Mouse (Mus musculus) cortical plate, adult 2 months (tissue): ENCODE measurements around the gene Myom1.

ENCODE experiments used
- CTCF ChIP-seq: fragments of 200-500 bp; IDR thresholded peaks from 2 replicates; pipeline ENCODE4 v1.5.1; 2011; ENCODE audit warnings: mild to moderate bottlenecking, control low read depth, low read length; ENCODE audit not compliant: insufficient read depth; ENCODE audit errors: extremely low read depth
- POLR2A ChIP-seq: fragments of 200-500 bp; IDR thresholded peaks from 2 replicates; pipeline ENCODE4 v1.6.1; 2011; ENCODE audit warnings: mild to moderate bottlenecking, low read length, control low read depth; ENCODE audit not compliant: insufficient read depth; ENCODE audit errors: extremely low read depth

GRCm38 (mm10) chr17:71064463-71065014, 62.1 kb downstream of the Myom1 start:
- TF ChIP-seq CTCF (no peak), POLR2A (no peak)
